Mouse (Mus musculus) ES-Bruce4 (cell line): Measurements from ENCODE around the gene Napsa. TPM values are rescaled to one million over a fixed set of nuclear protein-coding genes. Genes with fewer than 3 reads are reported as not detected.

Source experiments
- H3K27ac ChIP-seq: 2 replicates; pipeline ENCODE4 v1.5.1; 2012; ENCODE audit warnings: low read length, inconsistent platforms; ENCODE audit not compliant: insufficient read depth
- H3K27me3 ChIP-seq: 2 replicates; pipeline ENCODE4 v1.6.1; 2012; ENCODE audit warnings: mild to moderate bottlenecking, low read length, inconsistent platforms; ENCODE audit not compliant: control insufficient read depth, poor library complexity, insufficient read depth, severe bottlenecking
- H3K36me3 ChIP-seq: 2 replicates; pipeline ENCODE4 v1.6.1; 2012; ENCODE audit warnings: inconsistent platforms, mild to moderate bottlenecking, low read length, moderate library complexity; ENCODE audit not compliant: control insufficient read depth, poor library complexity, insufficient read depth, severe bottlenecking
- H3K4me1 ChIP-seq: one replicate; pipeline ENCODE4 v1.8.1; 2011; ENCODE audit warnings: low read length; ENCODE audit not compliant: control insufficient read depth, insufficient read depth
- H3K4me3 ChIP-seq: 2 replicates; pipeline ENCODE4 v1.5.1; 2011; ENCODE audit warnings: low read depth, mild to moderate bottlenecking, low read length
- H3K9ac ChIP-seq: 2 replicates; pipeline ENCODE4 v1.6.1; 2012; ENCODE audit warnings: low read depth, mild to moderate bottlenecking, inconsistent platforms; ENCODE audit not compliant: poor library complexity, severe bottlenecking
- H3K9me3 ChIP-seq: replicated peaks from 2 replicates; pipeline ENCODE4 v1.6.1; 2012; ENCODE audit warnings: mild to moderate bottlenecking, low read length, inconsistent platforms; ENCODE audit not compliant: control insufficient read depth, poor library complexity, insufficient read depth, severe bottlenecking
- CTCF ChIP-seq: IDR thresholded peaks from one replicate; pipeline ENCODE4 v1.8.1; 2011; ENCODE audit warnings: low read depth, low read length
- EP300 ChIP-seq: IDR thresholded peaks from 2 replicates; pipeline ENCODE4 v1.6.1; 2011; ENCODE audit warnings: low read depth, low read length; ENCODE audit not compliant: insufficient read depth
- POLR2A ChIP-seq: IDR thresholded peaks from one replicate; pipeline ENCODE4 v1.8.1; 2011; ENCODE audit warnings: low read length; ENCODE audit not compliant: insufficient read depth
- polyA plus RNA-seq: library from polyadenylated mRNA; stranded (reverse); fragments of >200 nt; gene quantifications from 2 replicates; pipeline ENCODE4 v1.2.4, GENCODE M21; 2011; ENCODE audit warnings: low read depth; ENCODE audit not compliant: missing spikeins, insufficient read depth, insufficient read length

The Napsa gene
- polyA plus RNA-seq, 1 experiment: 1.1 TPM

GRCm38 (mm10) chr7:44527483-44528398, 44.4 kb upstream of the Napsa start:
- H3K4me1 ChIP-seq: peaks cover 9% of the 10 kb centered on the region
- no peaks in the 10 kb centered on the region for H3K27me3 ChIP-seq
- H3K9ac ChIP-seq: peak overlapping the region; percentile 29; the same call in 1 of the 2 replicates

GRCm38 (mm10) chr7:44529518-44529917, 42.7 kb upstream of the Napsa start:
- no peaks in the 10 kb centered on the region for H3K27me3 ChIP-seq
- peaks cover 13% of the 10 kb centered on the region for H3K4me1 ChIP-seq

More at GRCm38 (mm10) chr7:44527483-44528398, 44.4 kb upstream of the Napsa start:
- no peaks in the 10 kb centered on the region for H3K36me3 ChIP-seq
- no peaks in the 10 kb centered on the region for H3K9me3 ChIP-seq
- TF ChIP-seq POLR2A (no peak), CTCF (peak; percentile 85), EP300 (no peak)
- peak overlapping the region; percentile 73 for H3K4me3 ChIP-seq
- H3K27ac ChIP-seq: no peak overlapping the region

DNA sequence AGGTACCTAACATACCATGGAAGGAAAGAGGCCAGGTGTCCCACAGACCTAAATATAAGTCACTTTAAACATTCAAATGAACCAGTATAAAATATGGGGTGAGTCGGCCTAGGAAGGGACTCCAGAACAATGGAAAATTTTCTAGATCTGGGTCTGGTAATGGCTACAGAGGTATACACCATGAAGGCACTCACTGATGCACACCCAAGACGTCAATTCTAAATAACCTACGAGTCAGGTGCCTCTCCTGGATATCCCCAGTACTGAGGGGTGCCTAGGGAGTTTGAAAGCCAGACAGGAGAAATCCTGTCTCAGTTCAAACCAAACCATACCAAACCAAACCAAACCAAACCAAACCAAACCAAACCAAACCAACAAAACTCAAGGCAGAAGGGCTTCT, 41.7 kb upstream of the Napsa start:
- no peaks in the 10 kb centered on the region for H3K27me3 ChIP-seq
- 0 out of 2 replicates have a peak, but pooled peaks cover 3% of the 10 kb centered on the region for H3K36me3 ChIP-seq
- no peak overlapping the region for H3K9ac ChIP-seq
- peaks cover 17% of the 10 kb centered on the region for H3K4me1 ChIP-seq
- no peaks in the 10 kb centered on the region for H3K9me3 ChIP-seq
- no peak overlapping the region for H3K4me3 ChIP-seq
- TF ChIP-seq POLR2A: no peak
- no peak overlapping the region for H3K27ac ChIP-seq

More at GRCm38 (mm10) chr7:44529518-44529917, 42.7 kb upstream of the Napsa start:
- Histone ChIP-seq H3K9me3 (no peaks in the 10 kb centered on the region), H3K9ac (no peak overlapping the region), H3K36me3 (no peaks in the 10 kb centered on the region), H3K4me3 (no peak overlapping the region), H3K27ac (no peak overlapping the region)
- no peak for TF ChIP-seq CTCF
- no peak for TF ChIP-seq POLR2A
- no peak for TF ChIP-seq EP300

DNA sequence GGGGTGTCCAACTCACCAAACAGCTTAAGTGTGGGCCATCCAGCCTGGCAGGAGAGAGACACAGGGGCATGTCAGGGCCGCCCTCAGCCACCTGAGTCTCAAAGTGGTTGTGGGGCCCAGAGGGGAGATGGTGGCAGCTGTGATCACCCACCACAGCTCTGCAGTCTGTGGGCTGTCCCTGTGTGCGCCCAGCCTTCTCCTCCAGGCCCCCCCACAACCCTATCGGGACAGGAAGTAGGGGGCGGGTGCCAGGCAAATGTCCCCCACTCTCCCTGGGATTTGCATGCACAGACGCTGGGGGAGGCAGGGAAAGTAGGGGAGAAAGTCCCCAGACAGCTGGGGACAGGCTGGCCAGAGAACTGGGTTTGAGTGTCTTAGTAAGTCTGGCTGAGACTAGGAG, 41.0 kb upstream of the Napsa start:
- Histone ChIP-seq H3K9me3 (no peaks in the 10 kb centered on the region), H3K4me1 (peaks cover 17% of the 10 kb centered on the region), H3K9ac (no peak overlapping the region), H3K4me3 (no peak overlapping the region), H3K27me3 (no peaks in the 10 kb centered on the region), H3K27ac (no peak overlapping the region), H3K36me3 (0 out of 2 replicates have a peak, but pooled peaks cover 6% of the 10 kb centered on the region)
- TF ChIP-seq EP300 (no peak), POLR2A (no peak), CTCF (no peak)

GRCm38 (mm10) chr7:44531946-44532732, 40.0 kb upstream of the Napsa start, which contains the start of gene Spib:
TSS of gene Spib (minus strand) at chr7:44532071.
- H3K27ac ChIP-seq: no peak within 1 kb of the TSS
- H3K4me3 ChIP-seq: no peak within 1 kb of the TSS
- H3K36me3 ChIP-seq: peaks cover 6% of the 10 kb centered on the region; the same call in 1 of the 2 replicates
- no peak within 1 kb of the TSS for H3K9ac ChIP-seq
- H3K4me1 ChIP-seq: peaks cover 13% of the 10 kb centered on the region
- TF ChIP-seq POLR2A: no peak
- TF ChIP-seq EP300: no peak
- no peak for TF ChIP-seq CTCF
- H3K27me3 ChIP-seq: no peaks in the 10 kb centered on the region
- no peaks in the 10 kb centered on the region for H3K9me3 ChIP-seq
